Mouse (Mus musculus) midbrain, embryonic 12.5 days (tissue): ENCODE data around the gene Wipf3. TPM values are rescaled to one million over a fixed set of nuclear protein-coding genes. Genes with fewer than 3 reads are reported as not detected.

Experiments used
- ATAC-seq: fragments of 200-750 bp; cut with Nextera tagmentation; 2 replicates; pipeline ENCODE4 v1.8.0; 2017; ENCODE audit warnings: low read depth, moderate TSS enrichment, moderate library complexity; ENCODE audit not compliant: low FRiP score
- H3K27ac ChIP-seq: fragments of 300-500 bp; sonication (generic); replicated peaks from 2 replicates; pipeline ENCODE4 v1.5.1; 2016; ENCODE audit warnings: mild to moderate bottlenecking
- H3K27me3 ChIP-seq: fragments of 300-500 bp; sonication (generic); 2 replicates; pipeline ENCODE4 v1.6.1; 2016; ENCODE audit warnings: mild to moderate bottlenecking
- H3K36me3 ChIP-seq: fragments of 300-500 bp; sonication (generic); 2 replicates; pipeline ENCODE4 v1.6.1; 2016
- H3K4me1 ChIP-seq: fragments of 300-500 bp; sonication (generic); 2 replicates; pipeline ENCODE4 v1.6.1; 2016
- H3K4me2 ChIP-seq: fragments of 300-500 bp; sonication (generic); replicated peaks from 2 replicates; pipeline ENCODE4 v1.6.1; 2016; ENCODE audit warnings: mild to moderate bottlenecking, moderate library complexity
- H3K4me3 ChIP-seq: fragments of 300-500 bp; sonication (generic); 2 replicates; pipeline ENCODE4 v1.5.1; 2016; ENCODE audit warnings: mild to moderate bottlenecking
- H3K9ac ChIP-seq: fragments of 300-500 bp; sonication (generic); replicated peaks from 2 replicates; pipeline ENCODE4 v1.6.1; 2016; ENCODE audit warnings: mild to moderate bottlenecking, moderate library complexity
- H3K9me3 ChIP-seq: fragments of 300-500 bp; sonication (generic); 2 replicates; pipeline ENCODE4 v1.6.1; 2016; ENCODE audit warnings: mild to moderate bottlenecking
- WGBS: fragments of 180-500 bp; shearing (Covaris S2); methylation state at CpG from one replicate; pipeline ENCODE4 v1.1.7; 2016; 5-methylcytosine and 5-hydroxymethylcytosine counted together
- polyA plus RNA-seq: library from polyadenylated mRNA; unstranded; fragments of >200 nt; fragmentation: Nextera tagmentation; extraction: Ambion mirVana; gene quantifications from 2 replicates; pipeline ENCODE4 v1.2.1, GENCODE M21; 2016

Wipf3 gene
- polyA plus RNA-seq, 1 experiment from 2014 or later: 1.3 TPM

DNA sequence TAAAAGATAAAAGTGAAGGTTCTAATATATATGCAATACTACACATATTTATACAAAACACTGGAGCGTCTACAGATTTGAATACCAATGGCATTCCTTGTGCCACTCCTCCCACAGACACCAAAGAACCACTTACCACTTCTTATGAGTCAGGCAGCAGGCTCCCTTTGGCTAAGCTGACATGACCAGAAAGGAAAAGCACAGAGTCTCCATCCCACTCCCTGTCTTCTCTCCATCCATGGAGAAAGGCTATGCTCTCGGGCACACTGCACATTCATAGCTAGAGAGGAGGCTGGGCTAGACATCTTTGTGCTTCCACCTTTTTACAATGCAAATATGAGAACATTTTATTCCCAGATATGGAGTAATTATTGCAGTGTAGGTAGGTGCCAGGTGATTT lies 27.9 kb upstream of the Wipf3 start:
- no peaks in the 10 kb centered on the region for H3K9me3 ChIP-seq
- peaks cover 8% of the 10 kb centered on the region; the same call in 1 of the 2 replicates for H3K4me1 ChIP-seq
- H3K27me3 ChIP-seq: no peaks in the 10 kb centered on the region
- H3K4me2 ChIP-seq: no peak overlapping the region
- H3K27ac ChIP-seq: no peak overlapping the region
- no peaks in the 10 kb centered on the region for H3K36me3 ChIP-seq
- 71% methylated on average over 2 of the region's 2 CpGs for WGBS
- H3K4me3 ChIP-seq: no peak overlapping the region
- ATAC-seq: no peak
- H3K9ac ChIP-seq: no peak overlapping the region

- Histone ChIP-seq H3K4me1 (no peaks in the 10 kb centered on the region), H3K4me3 (no peak overlapping the region), H3K27ac (no peak overlapping the region), H3K9me3 (no peaks in the 10 kb centered on the region), H3K36me3 (no peaks in the 10 kb centered on the region), H3K9ac (no peak overlapping the region), H3K27me3 (no peaks in the 10 kb centered on the region), H3K4me2 (no peak overlapping the region)
- ATAC-seq: no peak
- 61% methylated on average over 2 of the region's 2 CpGs for WGBS
Observed at GRCm38 (mm10) chr6:54404916-54405315, 24.5 kb upstream of the Wipf3 start.

DNA sequence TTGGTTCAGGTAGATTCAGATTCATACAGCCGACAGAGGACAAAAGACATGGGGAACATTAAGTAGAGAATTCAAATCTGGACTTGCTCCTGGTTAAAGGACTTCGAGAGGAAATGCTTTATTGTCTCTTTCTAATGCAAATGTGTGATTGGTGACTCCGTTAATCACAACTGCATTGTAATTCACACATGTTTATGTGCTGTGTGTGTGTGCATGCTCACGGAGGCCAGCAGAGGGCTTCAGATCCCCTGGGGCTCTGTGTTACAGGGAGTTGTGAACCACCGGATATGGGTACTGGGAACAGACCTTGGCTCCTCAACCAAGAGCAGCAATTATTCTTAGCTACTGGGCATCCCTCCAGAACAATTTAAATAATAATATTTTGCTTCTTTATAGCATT lies 23.3 kb upstream of the Wipf3 start:
- no peaks in the 10 kb centered on the region for H3K4me1 ChIP-seq
- no peaks in the 10 kb centered on the region for H3K9me3 ChIP-seq
- 92% methylated on average over 5 of the region's 5 CpGs for WGBS
- H3K9ac ChIP-seq: no peak overlapping the region
- no peak overlapping the region for H3K27ac ChIP-seq
- H3K36me3 ChIP-seq: no peaks in the 10 kb centered on the region
- no peak overlapping the region for H3K4me3 ChIP-seq
- ATAC-seq: no peak
- no peaks in the 10 kb centered on the region for H3K27me3 ChIP-seq
- H3K4me2 ChIP-seq: no peak overlapping the region

- Histone ChIP-seq H3K9me3 (no peaks in the 10 kb centered on the region), H3K36me3 (no peaks in the 10 kb centered on the region), H3K4me1 (no peaks in the 10 kb centered on the region), H3K27me3 (no peaks in the 10 kb centered on the region), H3K27ac (no peak overlapping the region), H3K4me3 (no peak overlapping the region), H3K9ac (no peak overlapping the region), H3K4me2 (no peak overlapping the region)
- no peak for ATAC-seq
- WGBS: 56% methylated on average over 6 of the region's 6 CpGs
Observed at GRCm38 (mm10) chr6:54409271-54409670, 20.1 kb upstream of the Wipf3 start.

- H3K4me3 ChIP-seq: no peak overlapping the region
- no peak overlapping the region for H3K27ac ChIP-seq
- WGBS: 92% methylated on average over 4 of the region's 4 CpGs
- H3K9ac ChIP-seq: no peak overlapping the region
- no peaks in the 10 kb centered on the region for H3K9me3 ChIP-seq
- no peaks in the 10 kb centered on the region for H3K36me3 ChIP-seq
- no peaks in the 10 kb centered on the region for H3K27me3 ChIP-seq
- H3K4me2 ChIP-seq: no peak overlapping the region
- H3K4me1 ChIP-seq: no peaks in the 10 kb centered on the region
- no peak for ATAC-seq
Observed at GRCm38 (mm10) chr6:54410451-54410850, 19.0 kb upstream of the Wipf3 start.

- no peaks in the 10 kb centered on the region for H3K9me3 ChIP-seq
- H3K27ac ChIP-seq: no peak overlapping the region
- no peak for ATAC-seq
- WGBS: 80% methylated on average over 8 of the region's 8 CpGs
- H3K27me3 ChIP-seq: peaks cover 2% of the 10 kb centered on the region; the same call in 1 of the 2 replicates
- H3K36me3 ChIP-seq: no peaks in the 10 kb centered on the region
- H3K9ac ChIP-seq: no peak overlapping the region
- no peak overlapping the region for H3K4me3 ChIP-seq
- H3K4me1 ChIP-seq: 0 out of 2 replicates have a peak, but pooled peaks cover 1% of the 10 kb centered on the region
- H3K4me2 ChIP-seq: no peak overlapping the region
Observed at GRCm38 (mm10) chr6:54411591-54411990, 17.8 kb upstream of the Wipf3 start.

GRCm38 (mm10) chr6:54412879-54413278 lies 16.5 kb upstream of the Wipf3 start:
- no peak for ATAC-seq
- WGBS: 96% methylated on average over 7 of the region's 7 CpGs
- Histone ChIP-seq H3K27ac (no peak overlapping the region), H3K9me3 (no peaks in the 10 kb centered on the region), H3K4me3 (no peak overlapping the region), H3K27me3 (peaks cover 5% of the 10 kb centered on the region; the same call in 1 of the 2 replicates), H3K4me2 (no peak overlapping the region), H3K36me3 (no peaks in the 10 kb centered on the region), H3K9ac (no peak overlapping the region), H3K4me1 (0 out of 2 replicates have a peak, but pooled peaks cover 5% of the 10 kb centered on the region)

- H3K36me3 ChIP-seq: no peaks in the 10 kb centered on the region
- peaks cover 3% of the 10 kb centered on the region for H3K4me1 ChIP-seq
- 89% methylated on average over 8 of the region's 8 CpGs for WGBS
- no peak for ATAC-seq
- no peak overlapping the region for H3K4me2 ChIP-seq
- peaks cover 32% of the 10 kb centered on the region for H3K27me3 ChIP-seq
- no peaks in the 10 kb centered on the region for H3K9me3 ChIP-seq
- H3K9ac ChIP-seq: no peak overlapping the region
- H3K27ac ChIP-seq: no peak overlapping the region
- no peak overlapping the region for H3K4me3 ChIP-seq
Observed at GRCm38 (mm10) chr6:54425230-54425629, 4.2 kb upstream of the Wipf3 start.

DNA sequence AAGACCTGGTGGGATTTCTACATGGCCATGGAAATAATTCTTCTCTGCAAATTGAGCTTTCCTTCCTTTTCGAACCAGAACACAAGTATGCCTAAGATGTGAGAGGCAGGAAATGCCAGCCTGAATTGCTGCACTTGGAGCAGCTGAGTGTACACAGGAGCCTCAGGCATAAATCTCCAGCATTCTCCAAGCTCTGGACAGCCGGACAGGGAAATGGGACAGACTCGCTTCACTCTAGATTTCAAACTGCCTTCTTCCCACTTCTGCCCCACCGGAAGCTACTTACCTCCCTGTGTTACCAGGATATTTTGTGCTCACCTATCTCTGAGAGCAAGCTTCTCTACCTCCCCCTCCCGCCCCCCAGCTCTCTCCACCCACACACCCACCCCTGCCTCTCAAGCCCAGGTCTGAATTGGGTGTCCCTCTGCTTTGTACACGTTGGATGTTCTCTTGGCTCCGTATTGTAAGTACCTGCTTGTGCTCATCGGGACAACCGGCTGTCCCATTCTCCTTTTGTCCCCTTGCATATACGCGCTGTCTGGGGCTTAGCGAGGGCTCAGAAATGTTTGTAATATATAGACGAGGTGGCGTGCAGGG lies 455 bp upstream of the Wipf3 start:
- 0 out of 2 replicates have a peak overlapping the region, but pooled peaks have one; percentile 15 for H3K27ac ChIP-seq

GRCm38 (mm10) chr6:54430221-54430620 lies 818 bp downstream of the Wipf3 start:
- ATAC-seq: no peak
- Histone ChIP-seq H3K4me1 (peaks cover 20% of the 10 kb centered on the region), H3K4me3 (peak overlapping the region; percentile 56), H3K27me3 (peaks cover 52% of the 10 kb centered on the region), H3K9me3 (no peaks in the 10 kb centered on the region), H3K4me2 (peak overlapping the region; percentile 90), H3K36me3 (no peaks in the 10 kb centered on the region), H3K9ac (peak overlapping the region; percentile 67), H3K27ac (no peak overlapping the region)
- WGBS: 45% methylated on average over 7 of the region's 7 CpGs

More for the DNA sequence above, 455 bp upstream of the Wipf3 start:
- ATAC-seq: no peak; the same call in 1 of the 2 replicates
- Histone ChIP-seq H3K4me3 (peak overlapping the region; percentile 56), H3K27me3 (peaks cover 52% of the 10 kb centered on the region), H3K4me2 (peak overlapping the region; percentile 90), H3K9me3 (no peaks in the 10 kb centered on the region), H3K4me1 (peaks cover 13% of the 10 kb centered on the region), H3K9ac (peak overlapping the region; percentile 67), H3K36me3 (no peaks in the 10 kb centered on the region)
- WGBS: 13% methylated on average over 14 of the region's 14 CpGs

DNA sequence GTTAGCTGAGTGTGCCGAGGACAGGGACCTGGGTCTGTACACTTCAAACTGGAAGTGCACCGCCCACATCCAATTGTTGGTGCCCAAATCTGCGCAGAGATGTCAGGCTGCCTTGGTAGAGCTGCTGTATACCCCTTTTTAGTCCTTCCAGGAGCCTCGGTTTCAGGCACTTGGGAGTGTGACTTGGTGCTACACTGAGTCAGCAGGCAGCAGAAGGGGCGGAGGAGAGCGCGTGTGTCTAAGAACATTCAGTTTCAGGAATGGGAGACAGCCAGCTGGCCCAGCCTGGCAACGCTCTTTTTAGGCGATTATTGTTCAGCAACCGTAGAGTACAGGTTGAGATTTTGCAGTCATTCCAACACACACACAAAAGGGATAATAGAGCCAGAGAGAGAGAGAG lies 2.4 kb downstream of the Wipf3 start:
- no peak for ATAC-seq
- H3K36me3 ChIP-seq: no peaks in the 10 kb centered on the region
- H3K4me3 ChIP-seq: no peak overlapping the region
- no peak overlapping the region for H3K9ac ChIP-seq
- H3K9me3 ChIP-seq: no peaks in the 10 kb centered on the region
- H3K4me2 ChIP-seq: no peak overlapping the region
- peaks cover 52% of the 10 kb centered on the region for H3K27me3 ChIP-seq
- no peak overlapping the region for H3K27ac ChIP-seq
- peaks cover 31% of the 10 kb centered on the region for H3K4me1 ChIP-seq
- 58% methylated on average over 10 of the region's 10 CpGs for WGBS

GRCm38 (mm10) chr6:54432191-54432590 lies 2.8 kb downstream of the Wipf3 start:
- ATAC-seq: no peak
- no peaks in the 10 kb centered on the region for H3K36me3 ChIP-seq
- H3K4me1 ChIP-seq: peaks cover 31% of the 10 kb centered on the region

More at GRCm38 (mm10) chr6:54432191-54432590, 2.8 kb downstream of the Wipf3 start:
- no peak overlapping the region for H3K4me2 ChIP-seq
- no peak overlapping the region for H3K9ac ChIP-seq
- H3K27me3 ChIP-seq: peaks cover 48% of the 10 kb centered on the region
- H3K9me3 ChIP-seq: no peaks in the 10 kb centered on the region
- 88% methylated on average over 9 of the region's 9 CpGs for WGBS
- no peak overlapping the region for H3K27ac ChIP-seq
- no peak overlapping the region for H3K4me3 ChIP-seq
